Mouse (Mus musculus): Measurements from ENCODE around the gene Cdon. TPM values are rescaled to one million over a fixed set of nuclear protein-coding genes. Genes with fewer than 3 reads are reported as not detected.
"Not testable (repeated sequence)": the region's sequence is repeated elsewhere in the genome, so short reads cannot be mapped to it uniquely, and the experiment has no call there.

Gene Cdon
- polyA plus RNA-seq, 1 experiment from 2014 or later, result 17.2 TPM

- H3K4me3 ChIP-seq (ENCODE audit: low read depth, low read length), result no peak overlapping the region
- H3K36me3 ChIP-seq (ENCODE audit: control insufficient read depth, insufficient read depth, low read length), result no peaks in the 10 kb centered on the region
- H3K27ac ChIP-seq (ENCODE audit: low read depth, low read length), result no peak overlapping the region
- ATAC-seq (replicated peaks; ENCODE audit: low FRiP score), result no peak
- H3K9ac ChIP-seq (ENCODE audit: low read length), result no peak overlapping the region
- H3K4me1 ChIP-seq (replicated peaks; ENCODE audit: control insufficient read depth, insufficient read depth, low read length), result 0 out of 2 replicates have a peak, but pooled peaks cover 10% of the 10 kb centered on the region
- 84% methylated on average over 8 of the region's 8 CpGs for WGBS
- no peaks in the 10 kb centered on the region for H3K27me3 ChIP-seq (ENCODE audit: control insufficient read depth, insufficient read depth, low read length)
- no peak for DNase-seq (ENCODE audit: low spot score)
- no peak overlapping the region for H3K4me2 ChIP-seq (ENCODE audit: low read depth, low read length, severe bottlenecking)
- no peaks in the 10 kb centered on the region for H3K9me3 ChIP-seq (ENCODE audit: control insufficient read depth, low read length)
These were observed 9.5 kb downstream of the Cdon start for GRCm38 (mm10) chr9:35430476-35430875.

GRCm38 (mm10) chr9:35431396-35431795 lies 10.5 kb downstream of the Cdon start:
- no peak overlapping the region for H3K4me2 ChIP-seq (ENCODE audit: low read depth, low read length, severe bottlenecking)
- no peak for DNase-seq (ENCODE audit: low spot score)
- H3K36me3 ChIP-seq (ENCODE audit: control insufficient read depth, insufficient read depth, low read length), result no peaks in the 10 kb centered on the region
- no peaks in the 10 kb centered on the region for H3K27me3 ChIP-seq (ENCODE audit: control insufficient read depth, insufficient read depth, low read length)
- H3K4me1 ChIP-seq (replicated peaks; ENCODE audit: control insufficient read depth, insufficient read depth, low read length), result 0 out of 2 replicates have a peak, but pooled peaks cover 9% of the 10 kb centered on the region
- ATAC-seq (replicated peaks; ENCODE audit: low FRiP score), result no peak
- H3K27ac ChIP-seq (ENCODE audit: low read depth, low read length), result no peak overlapping the region
- H3K9ac ChIP-seq (ENCODE audit: low read length), result no peak overlapping the region
- WGBS, result 80% methylated on average over 6 of the region's 6 CpGs
- H3K9me3 ChIP-seq (ENCODE audit: control insufficient read depth, low read length), result no peaks in the 10 kb centered on the region
- H3K4me3 ChIP-seq (ENCODE audit: low read depth, low read length), result no peak overlapping the region

- DNase-seq (ENCODE audit: low spot score); H3K27ac ChIP-seq (ENCODE audit: low read depth, low read length); ATAC-seq (replicated peaks; ENCODE audit: low FRiP score); H3K9ac ChIP-seq (ENCODE audit: low read length); H3K27me3 ChIP-seq (ENCODE audit: control insufficient read depth, insufficient read depth, low read length); H3K4me2 ChIP-seq (ENCODE audit: low read depth, low read length, severe bottlenecking); H3K4me1 ChIP-seq (replicated peaks; ENCODE audit: control insufficient read depth, insufficient read depth, low read length); H3K36me3 ChIP-seq (ENCODE audit: control insufficient read depth, insufficient read depth, low read length); H3K4me3 ChIP-seq (ENCODE audit: low read depth, low read length); H3K9me3 ChIP-seq (ENCODE audit: control insufficient read depth, low read length): not testable (repeated sequence)
- 59% methylated on average over 3 of the region's 3 CpGs for WGBS
These were observed 11.9 kb downstream of the Cdon start for GRCm38 (mm10) chr9:35432717-35433297.

GRCm38 (mm10) chr9:35434340-35434739 lies 13.4 kb downstream of the Cdon start:
- DNase-seq (ENCODE audit: low spot score), result no peak
- no peak overlapping the region for H3K4me3 ChIP-seq (ENCODE audit: low read depth, low read length)
- no peak overlapping the region for H3K9ac ChIP-seq (ENCODE audit: low read length)
- H3K36me3 ChIP-seq (ENCODE audit: control insufficient read depth, insufficient read depth, low read length), result no peaks in the 10 kb centered on the region
- no peak overlapping the region for H3K27ac ChIP-seq (ENCODE audit: low read depth, low read length)
- WGBS, result 21% methylated on average over 3 of the region's 3 CpGs
- no peaks in the 10 kb centered on the region for H3K9me3 ChIP-seq (ENCODE audit: control insufficient read depth, low read length)
- ATAC-seq (replicated peaks; ENCODE audit: low FRiP score), result no peak
- 0 out of 2 replicates have a peak, but pooled peaks cover 6% of the 10 kb centered on the region for H3K4me1 ChIP-seq (replicated peaks; ENCODE audit: control insufficient read depth, insufficient read depth, low read length)
- H3K4me2 ChIP-seq (ENCODE audit: low read depth, low read length, severe bottlenecking), result no peak overlapping the region
- H3K27me3 ChIP-seq (ENCODE audit: control insufficient read depth, insufficient read depth, low read length), result no peaks in the 10 kb centered on the region

GRCm38 (mm10) chr9:35435565-35435964 lies 14.6 kb downstream of the Cdon start:
- DNase-seq (ENCODE audit: low spot score) (no peak), ATAC-seq (replicated peaks; ENCODE audit: low FRiP score) (no peak)
- Histone ChIP-seq H3K9ac (ENCODE audit: low read length) (no peak overlapping the region), H3K9me3 (ENCODE audit: control insufficient read depth, low read length) (no peaks in the 10 kb centered on the region), H3K4me2 (ENCODE audit: low read depth, low read length, severe bottlenecking) (no peak overlapping the region), H3K4me1 (replicated peaks; ENCODE audit: control insufficient read depth, insufficient read depth, low read length) (0 out of 2 replicates have a peak, but pooled peaks cover 6% of the 10 kb centered on the region), H3K4me3 (ENCODE audit: low read depth, low read length) (no peak overlapping the region), H3K27me3 (ENCODE audit: control insufficient read depth, insufficient read depth, low read length) (no peaks in the 10 kb centered on the region), H3K36me3 (ENCODE audit: control insufficient read depth, insufficient read depth, low read length) (no peaks in the 10 kb centered on the region), H3K27ac (ENCODE audit: low read depth, low read length) (no peak overlapping the region)
- 45% methylated on average over 9 of the region's 9 CpGs for WGBS

GRCm38 (mm10) chr9:35438286-35439061 lies 17.5 kb downstream of the Cdon start:
- Histone ChIP-seq H3K27me3 (ENCODE audit: control insufficient read depth, insufficient read depth, low read length) (no peaks in the 10 kb centered on the region), H3K9ac (ENCODE audit: low read length) (no peak overlapping the region), H3K27ac (ENCODE audit: low read depth, low read length) (no peak overlapping the region), H3K4me3 (ENCODE audit: low read depth, low read length) (no peak overlapping the region), H3K9me3 (ENCODE audit: control insufficient read depth, low read length) (no peaks in the 10 kb centered on the region), H3K36me3 (ENCODE audit: control insufficient read depth, insufficient read depth, low read length) (no peaks in the 10 kb centered on the region), H3K4me2 (ENCODE audit: low read depth, low read length, severe bottlenecking) (no peak overlapping the region), H3K4me1 (replicated peaks; ENCODE audit: control insufficient read depth, insufficient read depth, low read length) (peaks cover 10% of the 10 kb centered on the region)
- ATAC-seq (replicated peaks; ENCODE audit: low FRiP score) (no peak), DNase-seq (ENCODE audit: low spot score) (no peak)
- 89% methylated on average over 8 of the region's 8 CpGs for WGBS

DNA sequence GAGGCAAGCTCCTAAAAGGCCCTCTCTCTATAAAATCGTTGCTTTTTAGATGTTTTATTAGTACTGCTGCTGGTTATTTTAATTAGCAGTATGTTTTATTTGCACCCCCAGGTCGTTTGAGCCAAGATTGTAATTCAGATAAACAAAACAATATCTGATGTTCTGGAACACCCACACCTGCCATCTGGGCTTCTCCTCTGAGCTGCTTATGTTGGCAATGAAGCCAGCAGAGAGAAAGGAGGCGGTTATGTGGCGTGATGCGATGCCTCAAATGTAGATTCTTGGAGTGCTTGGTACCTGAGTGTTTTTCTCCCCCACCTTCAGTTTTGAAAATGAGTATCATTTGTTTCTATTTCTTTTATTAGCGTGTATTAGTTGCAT lies 18.1 kb downstream of the Cdon start:
- Histone ChIP-seq H3K4me2 (ENCODE audit: low read depth, low read length, severe bottlenecking) (no peak overlapping the region), H3K36me3 (ENCODE audit: control insufficient read depth, insufficient read depth, low read length) (no peaks in the 10 kb centered on the region), H3K27ac (ENCODE audit: low read depth, low read length) (no peak overlapping the region), H3K27me3 (ENCODE audit: control insufficient read depth, insufficient read depth, low read length) (no peaks in the 10 kb centered on the region), H3K9me3 (ENCODE audit: control insufficient read depth, low read length) (no peaks in the 10 kb centered on the region), H3K4me1 (replicated peaks; ENCODE audit: control insufficient read depth, insufficient read depth, low read length) (peaks cover 13% of the 10 kb centered on the region), H3K9ac (ENCODE audit: low read length) (no peak overlapping the region), H3K4me3 (ENCODE audit: low read depth, low read length) (no peak overlapping the region)
- ATAC-seq (replicated peaks; ENCODE audit: low FRiP score), result no peak
- no peak for DNase-seq (ENCODE audit: low spot score)
- WGBS, result 86% methylated on average over 6 of the region's 6 CpGs

- Histone ChIP-seq H3K9ac (ENCODE audit: low read length) (no peak overlapping the region), H3K27me3 (ENCODE audit: control insufficient read depth, insufficient read depth, low read length) (no peaks in the 10 kb centered on the region), H3K36me3 (ENCODE audit: control insufficient read depth, insufficient read depth, low read length) (no peaks in the 10 kb centered on the region), H3K4me3 (ENCODE audit: low read depth, low read length) (no peak overlapping the region), H3K27ac (ENCODE audit: low read depth, low read length) (no peak overlapping the region), H3K4me1 (replicated peaks; ENCODE audit: control insufficient read depth, insufficient read depth, low read length) (peaks cover 8% of the 10 kb centered on the region), H3K9me3 (ENCODE audit: control insufficient read depth, low read length) (no peaks in the 10 kb centered on the region), H3K4me2 (ENCODE audit: low read depth, low read length, severe bottlenecking) (no peak overlapping the region)
- no peak for DNase-seq (ENCODE audit: low spot score)
- ATAC-seq (replicated peaks; ENCODE audit: low FRiP score), result no peak
These were observed 18.8 kb downstream of the Cdon start for GRCm38 (mm10) chr9:35439754-35440153.

GRCm38 (mm10) chr9:35442476-35442875 lies 21.5 kb downstream of the Cdon start:
- no peak overlapping the region for H3K4me3 ChIP-seq (ENCODE audit: low read depth, low read length)
- 8% methylated on average over 5 of the region's 5 CpGs for WGBS
- no peak for ATAC-seq (replicated peaks; ENCODE audit: low FRiP score)
- no peak overlapping the region for H3K9ac ChIP-seq (ENCODE audit: low read length)
- H3K36me3 ChIP-seq (ENCODE audit: control insufficient read depth, insufficient read depth, low read length), result no peaks in the 10 kb centered on the region
- H3K4me1 ChIP-seq (replicated peaks; ENCODE audit: control insufficient read depth, insufficient read depth, low read length), result peaks cover 8% of the 10 kb centered on the region
- no peaks in the 10 kb centered on the region for H3K27me3 ChIP-seq (ENCODE audit: control insufficient read depth, insufficient read depth, low read length)
- no peaks in the 10 kb centered on the region for H3K9me3 ChIP-seq (ENCODE audit: control insufficient read depth, low read length)
- H3K4me2 ChIP-seq (ENCODE audit: low read depth, low read length, severe bottlenecking), result no peak overlapping the region
- H3K27ac ChIP-seq (ENCODE audit: low read depth, low read length), result no peak overlapping the region
- no peak for DNase-seq (ENCODE audit: low spot score)

Data from forebrain, embryonic 11.5 days (tissue).